Mouse (Mus musculus) olfactory bulb, adult 2 months (tissue): ENCODE data around the gene Tex44.

ENCODE experiments used
- CTCF ChIP-seq: fragments of 200-500 bp; IDR thresholded peaks from 2 replicates; pipeline ENCODE4 v1.5.1; 2012; ENCODE audit warnings: low read depth, mild to moderate bottlenecking, low read length, moderate library complexity; ENCODE audit not compliant: insufficient read depth
- POLR2A ChIP-seq: fragments of 200-500 bp; IDR thresholded peaks from 2 replicates; pipeline ENCODE4 v1.6.1; 2012; ENCODE audit warnings: mild to moderate bottlenecking, low read depth, low read length, moderate library complexity; ENCODE audit not compliant: insufficient read depth

- TF ChIP-seq POLR2A (no peak), CTCF (no peak)
These were observed 34.7 kb upstream of the Tex44 start for GRCm38 (mm10) chr1:86391425-86391824.
